Mouse (Mus musculus) CD4-positive, CD25-positive, alpha-beta regulatory T cell, adult 9 weeks (primary cell): ENCODE results near the gene Cd244a. TPM values are rescaled to one million over a fixed set of nuclear protein-coding genes. Genes with fewer than 3 reads are reported as not detected.

Experiments used
- polyA plus RNA-seq: library from polyadenylated mRNA; unstranded; fragments of 100-300 nt; shearing (Covaris generic); gene quantifications from one replicate; pipeline ENCODE4 v1.2.1, GENCODE M21; 2017

Cd244a gene
- polyA plus RNA-seq, result 0.69 TPM

GRCm38 (mm10) chr1:171558898-171559297 is at the start of gene Cd244a:
Gene Cd244a (plus strand): TSS chr1:171559193.

GRCm38 (mm10) chr1:171535194-171535593 is 23.8 kb upstream of the Cd244a start, which contains the start of gene Itln1:
Gene Itln1 (minus strand): TSS chr1:171535294.

GRCm38 (mm10) chr1:171607176-171607575 is 48.2 kb downstream of the Cd244a start, which contains the start of gene Ly9:
Gene Ly9 (minus strand): TSS chr1:171607410.

GRCm38 (mm10) chr1:171652734-171653133 is 93.7 kb downstream of the Cd244a start, which contains the start of gene Slamf7:
Gene Slamf7 (minus strand): TSS chr1:171653035.

Other genes starting within 250 kb of the Cd244a start
- 38.2 TPM for gene Dedd, start 230.0 kb upstream of the Cd244a start, polyA plus RNA-seq
- gene Nit1, start 213.5 kb upstream of the Cd244a start, polyA plus RNA-seq, result 56.6 TPM
- gene Pfdn2, start 213.5 kb upstream of the Cd244a start, polyA plus RNA-seq, result 123 TPM
- gene Klhdc9, start 198.4 kb upstream of the Cd244a start, polyA plus RNA-seq, result not detected
- not detected for gene Nectin4, start 189.1 kb upstream of the Cd244a start, polyA plus RNA-seq
- gene Arhgap30, start 170.2 kb upstream of the Cd244a start, polyA plus RNA-seq, result 258 TPM
- 102 TPM for gene Usf1, start 147.9 kb upstream of the Cd244a start, polyA plus RNA-seq
- gene Tstd1, start 140.3 kb upstream of the Cd244a start, polyA plus RNA-seq, result 5.9 TPM
- gene F11r, start 121.7 kb upstream of the Cd244a start, polyA plus RNA-seq, result 0.93 TPM
- 9.7 TPM for gene Alyref2, start 55.7 kb upstream of the Cd244a start, polyA plus RNA-seq
- gene Itln1, start 23.9 kb upstream of the Cd244a start, polyA plus RNA-seq, result not detected
- gene Ly9, start 48.2 kb downstream of the Cd244a start, polyA plus RNA-seq, result 162 TPM
- gene Slamf7, start 93.8 kb downstream of the Cd244a start, polyA plus RNA-seq, result 17.8 TPM
- 544 TPM for gene Cd48, start 122.8 kb downstream of the Cd244a start, polyA plus RNA-seq
- 97.2 TPM for gene Slamf1, start 207.9 kb downstream of the Cd244a start, polyA plus RNA-seq